Mouse (Mus musculus): ENCODE measurements around the gene Gm20388. TPM values are rescaled to one million over a fixed set of nuclear protein-coding genes. Genes with fewer than 3 reads are reported as not detected.

Gene Gm20388
- polyA plus RNA-seq, 2 experiments: 8.5 TPM; not detected in 1

GRCm38 (mm10) chr8:122464985-122465384, 2554.3 kb downstream of the Gm20388 start:
- TF ChIP-seq CTCF (IDR thresholded peaks at IDR 0.05; ENCODE audit: low read depth): no peak
- no peak for TF ChIP-seq EP300 (IDR thresholded peaks at IDR 0.05; ENCODE audit: low read depth)
- H3K9ac ChIP-seq (replicated peaks): no peak overlapping the region

DNA sequence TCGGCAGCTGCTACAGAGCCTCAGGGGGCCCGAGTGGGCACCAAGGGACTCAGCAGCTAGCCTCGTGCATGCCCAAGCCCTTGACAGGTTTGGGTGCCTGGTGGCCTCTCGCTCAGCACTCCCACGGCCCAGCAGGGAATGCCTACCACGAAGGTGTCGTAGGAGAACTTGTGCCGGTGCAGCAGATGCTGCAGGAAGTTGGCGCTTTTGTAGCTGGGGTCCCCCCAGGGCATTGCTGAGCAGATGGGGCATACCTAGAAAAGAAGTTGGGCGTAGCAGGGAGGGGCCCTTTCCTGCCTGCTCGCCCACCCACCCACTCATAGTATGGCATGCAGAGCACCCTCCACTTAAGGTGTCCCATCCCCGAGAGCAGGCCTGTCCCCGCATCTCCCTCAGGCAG, 2557.2 kb downstream of the Gm20388 start:
- 84% methylated on average over 13 of the region's 13 CpGs for WGBS (ENCODE audit: insufficient replicate concordance)
- H3K4me2 ChIP-seq (ENCODE audit: low read depth): no peak overlapping the region
- ATAC-seq (ENCODE audit: insufficient read depth) (no peak), DNase-seq (ENCODE audit: low read depth in 3 of 3, low spot score in 3 of 3) (no peak)
- H3K36me3 ChIP-seq (replicated peaks; ENCODE audit: control insufficient read depth, insufficient read depth, low read depth): no peaks in the 10 kb centered on the region
- H3K9me3 ChIP-seq (ENCODE audit: control insufficient read depth, low read length): no peaks in the 10 kb centered on the region
- no peak overlapping the region for H3K27ac ChIP-seq
- peaks cover 0 to 19% of the 10 kb centered on the region in 2 experiments; a peak in 3 of 4 replicates for H3K4me1 ChIP-seq (replicated peaks; ENCODE audit: control insufficient read depth in 2 of 2, insufficient read depth in 2 of 2, low read length in 1 of 2)
- H3K4me3 ChIP-seq (ENCODE audit: insufficient read depth in 1 of 2, low read depth in 2 of 2, low read length in 2 of 2): no peak overlapping the region
- no peak overlapping the region for H3K9ac ChIP-seq (replicated peaks)
- no peak for TF ChIP-seq CTCF (IDR thresholded peaks at IDR 0.05; ENCODE audit: low read depth)
- no peak for TF ChIP-seq EP300 (IDR thresholded peaks at IDR 0.05; ENCODE audit: low read depth)
- no peaks in the 10 kb centered on the region for H3K27me3 ChIP-seq (ENCODE audit: control insufficient read depth, insufficient read depth, low read length)

More at GRCm38 (mm10) chr8:122464985-122465384, 2554.3 kb downstream of the Gm20388 start:
- DNase-seq (ENCODE audit: low read depth in 3 of 3, low spot score in 3 of 3) (no peak), ATAC-seq (ENCODE audit: insufficient read depth) (no peak)
- no peak overlapping the region for H3K4me3 ChIP-seq (ENCODE audit: insufficient read depth in 1 of 2, low read depth in 2 of 2, low read length in 2 of 2)
- H3K36me3 ChIP-seq (replicated peaks; ENCODE audit: control insufficient read depth, insufficient read depth, low read depth): no peaks in the 10 kb centered on the region
- H3K27ac ChIP-seq: no peak overlapping the region
- peaks cover 0 to 27% of the 10 kb centered on the region in 2 experiments; a peak in 3 of 4 replicates for H3K4me1 ChIP-seq (replicated peaks; ENCODE audit: control insufficient read depth in 2 of 2, insufficient read depth in 2 of 2, low read length in 1 of 2)
- peaks cover 18% of the 10 kb centered on the region for H3K27me3 ChIP-seq (ENCODE audit: control insufficient read depth, insufficient read depth, low read length)
- WGBS (ENCODE audit: insufficient replicate concordance): 13% methylated on average over 7 of the region's 7 CpGs
- H3K4me2 ChIP-seq (ENCODE audit: low read depth): no peak overlapping the region
- no peaks in the 10 kb centered on the region for H3K9me3 ChIP-seq (ENCODE audit: control insufficient read depth, low read length)

DNA sequence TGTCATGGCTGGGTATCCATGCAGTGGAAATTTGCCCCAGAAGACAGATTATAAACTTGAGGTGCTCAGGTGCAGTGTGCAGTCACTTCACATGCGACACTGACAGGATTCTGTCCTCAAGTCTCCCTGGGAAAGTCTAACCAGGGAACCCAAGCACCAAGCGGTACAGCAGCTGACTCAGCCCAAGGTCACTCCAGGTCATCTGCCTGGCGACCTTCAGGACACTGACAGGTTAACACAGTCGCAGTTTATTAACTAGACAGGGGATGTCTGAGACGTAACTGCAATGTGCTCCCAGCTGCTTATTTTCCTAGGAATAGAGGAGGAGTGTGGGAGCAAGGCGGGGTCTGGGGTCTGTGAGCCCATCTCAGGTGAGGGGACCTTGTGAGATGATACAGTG, 2558.8 kb downstream of the Gm20388 start:
- no peaks in the 10 kb centered on the region for H3K27me3 ChIP-seq (ENCODE audit: control insufficient read depth, insufficient read depth, low read length)
- TF ChIP-seq CTCF (IDR thresholded peaks at IDR 0.05; ENCODE audit: low read depth) (no peak), EP300 (IDR thresholded peaks at IDR 0.05; ENCODE audit: low read depth) (no peak)
- H3K27ac ChIP-seq: no peak overlapping the region
- DNase-seq (ENCODE audit: low read depth in 3 of 3, low spot score in 3 of 3) (no peak), ATAC-seq (ENCODE audit: insufficient read depth) (no peak)
- no peaks in the 10 kb centered on the region for H3K36me3 ChIP-seq (replicated peaks; ENCODE audit: control insufficient read depth, insufficient read depth, low read depth)
- no peak overlapping the region for H3K4me3 ChIP-seq (ENCODE audit: insufficient read depth in 1 of 2, low read depth in 2 of 2, low read length in 2 of 2)
- H3K9ac ChIP-seq (replicated peaks): no peak overlapping the region
- 70% methylated on average over 6 of the region's 6 CpGs for WGBS (ENCODE audit: insufficient replicate concordance)
- no peaks in the 10 kb centered on the region for H3K9me3 ChIP-seq (ENCODE audit: control insufficient read depth, low read length)
- H3K4me2 ChIP-seq (ENCODE audit: low read depth): no peak overlapping the region
- H3K4me1 ChIP-seq (replicated peaks; ENCODE audit: control insufficient read depth in 2 of 2, insufficient read depth in 2 of 2, low read length in 1 of 2): peaks cover 0 to 7% of the 10 kb centered on the region in 2 experiments; a peak in 3 of 4 replicates

GRCm38 (mm10) chr8:122469965-122470364, 2559.3 kb downstream of the Gm20388 start:
- H3K36me3 ChIP-seq (replicated peaks; ENCODE audit: control insufficient read depth, insufficient read depth, low read depth): no peaks in the 10 kb centered on the region
- DNase-seq (ENCODE audit: low read depth in 3 of 3, low spot score in 3 of 3) (no peak), ATAC-seq (ENCODE audit: insufficient read depth) (no peak)
- no peak overlapping the region for H3K27ac ChIP-seq
- H3K4me1 ChIP-seq (replicated peaks; ENCODE audit: control insufficient read depth in 2 of 2, insufficient read depth in 2 of 2, low read length in 1 of 2): peaks cover 2 to 6% of the 10 kb centered on the region in 2 experiments
- WGBS (ENCODE audit: insufficient replicate concordance): 82% methylated on average over 10 of the region's 10 CpGs
- H3K4me3 ChIP-seq (ENCODE audit: insufficient read depth in 1 of 2, low read depth in 2 of 2, low read length in 2 of 2): no peak overlapping the region
- TF ChIP-seq CTCF (IDR thresholded peaks at IDR 0.05; ENCODE audit: low read depth) (no peak), EP300 (IDR thresholded peaks at IDR 0.05; ENCODE audit: low read depth) (no peak)
- H3K4me2 ChIP-seq (ENCODE audit: low read depth): no peak overlapping the region
- no peak overlapping the region for H3K9ac ChIP-seq (replicated peaks)
- H3K9me3 ChIP-seq (ENCODE audit: control insufficient read depth, low read length): no peaks in the 10 kb centered on the region
- H3K27me3 ChIP-seq (ENCODE audit: control insufficient read depth, insufficient read depth, low read length): no peaks in the 10 kb centered on the region

DNA sequence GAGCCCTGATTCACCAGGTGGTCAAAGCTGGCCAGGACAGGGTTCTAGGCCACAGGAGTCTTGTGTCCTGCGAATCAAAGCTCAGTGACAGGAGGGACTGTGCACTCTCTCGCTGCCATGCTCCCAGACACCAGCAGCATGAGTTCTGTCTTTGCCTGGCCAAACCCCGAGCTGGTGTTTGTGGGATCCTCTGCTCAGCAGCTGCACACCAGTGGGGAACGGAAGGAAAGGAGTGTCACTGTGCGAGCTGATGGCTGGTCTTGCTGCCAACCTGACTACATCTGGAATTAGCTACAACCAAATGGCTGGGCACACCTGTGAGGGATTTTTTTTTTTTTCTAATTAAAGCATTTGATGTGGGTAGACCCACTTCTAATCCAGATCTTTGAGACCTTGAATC, 2560.1 kb downstream of the Gm20388 start:
- Histone ChIP-seq H3K9ac (replicated peaks) (no peak overlapping the region), H3K4me2 (ENCODE audit: low read depth) (no peak overlapping the region), H3K27me3 (ENCODE audit: control insufficient read depth, insufficient read depth, low read length) (no peaks in the 10 kb centered on the region), H3K27ac (no peak overlapping the region), H3K4me3 (ENCODE audit: insufficient read depth in 1 of 2, low read depth in 2 of 2, low read length in 2 of 2) (no peak overlapping the region), H3K9me3 (ENCODE audit: control insufficient read depth, low read length) (no peaks in the 10 kb centered on the region), H3K36me3 (replicated peaks; ENCODE audit: control insufficient read depth, insufficient read depth, low read depth) (no peaks in the 10 kb centered on the region), H3K4me1 (replicated peaks; ENCODE audit: control insufficient read depth in 2 of 2, insufficient read depth in 2 of 2, low read length in 1 of 2) (peaks cover 2 to 5% of the 10 kb centered on the region in 2 experiments)
- DNase-seq (ENCODE audit: low read depth in 3 of 3, low spot score in 3 of 3): no peak
- 65% methylated on average over 5 of the region's 5 CpGs for WGBS (ENCODE audit: insufficient replicate concordance)
- no peak for ATAC-seq (ENCODE audit: insufficient read depth)
- TF ChIP-seq CTCF (IDR thresholded peaks at IDR 0.05; ENCODE audit: low read depth): no peak
- no peak for TF ChIP-seq EP300 (IDR thresholded peaks at IDR 0.05; ENCODE audit: low read depth)

Measured in liver, embryonic 14.5 days (tissue).